Mouse (Mus musculus) lung, embryonic 15.5 days (tissue): ENCODE data around the gene Ddx47. TPM values are rescaled to one million over a fixed set of nuclear protein-coding genes. Genes with fewer than 3 reads are reported as not detected.
A peak's percentile ranks its signal among the peaks of the same experiment; 100 is the strongest.

ENCODE experiments used
- ATAC-seq: fragments of 200-750 bp; cut with Nextera tagmentation; 2 replicates; pipeline ENCODE4 v1.8.0; 2017; ENCODE audit warnings: moderate number of reproducible peaks, borderline replicate concordance; ENCODE audit not compliant: low FRiP score, low TSS enrichment; ENCODE audit errors: extremely low read depth
- H3K27ac ChIP-seq: fragments of 300-500 bp; sonication (generic); 2 replicates; pipeline ENCODE4 v1.5.1; 2015; ENCODE audit warnings: moderate library complexity, mild to moderate bottlenecking, inconsistent platforms
- H3K27me3 ChIP-seq: fragments of 300-500 bp; sonication (generic); 2 replicates; pipeline ENCODE4 v1.6.1; 2015; ENCODE audit warnings: inconsistent platforms
- H3K36me3 ChIP-seq: fragments of 300-500 bp; sonication (generic); 2 replicates; pipeline ENCODE4 v1.6.1; 2015; ENCODE audit warnings: inconsistent platforms
- H3K4me1 ChIP-seq: fragments of 300-500 bp; sonication (generic); 2 replicates; pipeline ENCODE4 v1.6.1; 2015; ENCODE audit warnings: inconsistent platforms
- H3K4me2 ChIP-seq: fragments of 300-500 bp; sonication (generic); 2 replicates; pipeline ENCODE4 v1.6.1; 2015; ENCODE audit warnings: inconsistent platforms, mild to moderate bottlenecking, moderate library complexity
- H3K4me3 ChIP-seq: fragments of 300-500 bp; sonication (generic); 2 replicates; pipeline ENCODE4 v1.5.1; 2015; ENCODE audit warnings: mild to moderate bottlenecking, inconsistent platforms
- H3K9ac ChIP-seq: fragments of 300-500 bp; sonication (generic); 2 replicates; pipeline ENCODE4 v1.6.1; 2015; ENCODE audit warnings: inconsistent platforms
- H3K9me3 ChIP-seq: fragments of 300-500 bp; sonication (generic); 2 replicates; pipeline ENCODE4 v1.6.1; 2016; ENCODE audit warnings: inconsistent platforms
- WGBS: fragments of 180-500 bp; shearing (Covaris S2); methylation state at CpG from one replicate; pipeline ENCODE4 v1.1.7; 2015; 5-methylcytosine and 5-hydroxymethylcytosine counted together
- polyA plus RNA-seq: library from polyadenylated mRNA; unstranded; fragments of >200 nt; fragmentation: Nextera tagmentation; extraction: Ambion mirVana; gene quantifications from 2 replicates; pipeline ENCODE4 v1.2.1, GENCODE M21; 2015

The Ddx47 gene
- polyA plus RNA-seq: 123 and 125 TPM in 2 replicates

GRCm38 (mm10) chr6:135011048-135011733 is at the start of gene Ddx47:
Gene Ddx47 (plus strand): TSS chr6:135011612.
- no peaks in the 10 kb centered on the region for H3K27me3 ChIP-seq
- H3K27ac ChIP-seq: peak within 1 kb of the TSS; percentile 34; the same call in 1 of the 2 replicates

GRCm38 (mm10) chr6:134961858-134962517 is 49.4 kb upstream of the Ddx47 start:
- H3K36me3 ChIP-seq: no peaks in the 10 kb centered on the region
- H3K27ac ChIP-seq: no peak overlapping the region
- ATAC-seq: no peak
- H3K27me3 ChIP-seq: no peaks in the 10 kb centered on the region
- H3K4me2 ChIP-seq: no peak overlapping the region
- 34% methylated on average over 9 of the region's 9 CpGs for WGBS
- no peaks in the 10 kb centered on the region for H3K4me1 ChIP-seq
- H3K9ac ChIP-seq: no peak overlapping the region
- no peaks in the 10 kb centered on the region for H3K9me3 ChIP-seq
- H3K4me3 ChIP-seq: no peak overlapping the region

More at GRCm38 (mm10) chr6:135011048-135011733, at the start of gene Ddx47:
- peak within 1 kb of the TSS; percentile 78 for H3K9ac ChIP-seq
- peaks cover 10% of the 10 kb centered on the region; the same call in 1 of the 2 replicates for H3K4me1 ChIP-seq
- no peaks in the 10 kb centered on the region for H3K9me3 ChIP-seq
- WGBS: 1% methylated on average over 19 of the region's 19 CpGs
- peak within 1 kb of the TSS; percentile 79 for H3K4me3 ChIP-seq
- peak; percentile 93; the same call in 1 of the 2 replicates for ATAC-seq
- peaks cover 30% of the 10 kb centered on the region for H3K36me3 ChIP-seq
- peak within 1 kb of the TSS; percentile 66 for H3K4me2 ChIP-seq

GRCm38 (mm10) chr6:134962518-134962893 is 48.9 kb upstream of the Ddx47 start:
- no peak for ATAC-seq
- Histone ChIP-seq H3K36me3 (no peaks in the 10 kb centered on the region), H3K9ac (no peak overlapping the region), H3K27ac (no peak overlapping the region), H3K4me2 (no peak overlapping the region), H3K27me3 (no peaks in the 10 kb centered on the region), H3K4me1 (no peaks in the 10 kb centered on the region), H3K4me3 (no peak overlapping the region), H3K9me3 (no peaks in the 10 kb centered on the region)
- WGBS: 76% methylated on average over 5 of the region's 5 CpGs

GRCm38 (mm10) chr6:134963910-134964309 is 47.5 kb upstream of the Ddx47 start:
- no peak overlapping the region for H3K9ac ChIP-seq
- H3K4me2 ChIP-seq: no peak overlapping the region
- H3K4me1 ChIP-seq: no peaks in the 10 kb centered on the region
- H3K27ac ChIP-seq: no peak overlapping the region
- no peaks in the 10 kb centered on the region for H3K27me3 ChIP-seq
- 71% methylated on average over 2 of the region's 2 CpGs for WGBS
- H3K36me3 ChIP-seq: no peaks in the 10 kb centered on the region
- no peak for ATAC-seq
- no peaks in the 10 kb centered on the region for H3K9me3 ChIP-seq
- H3K4me3 ChIP-seq: no peak overlapping the region

- Histone ChIP-seq H3K27me3 (no peaks in the 10 kb centered on the region), H3K4me1 (no peaks in the 10 kb centered on the region), H3K9me3 (no peaks in the 10 kb centered on the region), H3K27ac (no peak overlapping the region), H3K9ac (no peak overlapping the region), H3K4me2 (no peak overlapping the region), H3K36me3 (no peaks in the 10 kb centered on the region), H3K4me3 (no peak overlapping the region)
- WGBS: 77% methylated on average over 5 of the region's 5 CpGs
- ATAC-seq: no peak
Measured at GRCm38 (mm10) chr6:134966681-134967080, 44.7 kb upstream of the Ddx47 start.

GRCm38 (mm10) chr6:134968326-134968725 is 43.1 kb upstream of the Ddx47 start:
- H3K36me3 ChIP-seq: no peaks in the 10 kb centered on the region
- no peak overlapping the region for H3K27ac ChIP-seq
- no peaks in the 10 kb centered on the region for H3K27me3 ChIP-seq
- no peak overlapping the region for H3K9ac ChIP-seq
- H3K4me3 ChIP-seq: no peak overlapping the region
- H3K4me2 ChIP-seq: no peak overlapping the region
- WGBS: 30% methylated on average over 1 of the region's 1 CpGs
- H3K9me3 ChIP-seq: no peaks in the 10 kb centered on the region
- no peaks in the 10 kb centered on the region for H3K4me1 ChIP-seq
- no peak for ATAC-seq

GRCm38 (mm10) chr6:134969498-134969897 is 41.9 kb upstream of the Ddx47 start:
- H3K9me3 ChIP-seq: no peaks in the 10 kb centered on the region
- H3K27me3 ChIP-seq: no peaks in the 10 kb centered on the region
- no peaks in the 10 kb centered on the region for H3K36me3 ChIP-seq
- ATAC-seq: no peak
- no peak overlapping the region for H3K27ac ChIP-seq
- no peak overlapping the region for H3K4me3 ChIP-seq
- no peak overlapping the region for H3K9ac ChIP-seq
- no peak overlapping the region for H3K4me2 ChIP-seq
- 87% methylated on average over 2 of the region's 2 CpGs for WGBS
- H3K4me1 ChIP-seq: no peaks in the 10 kb centered on the region

- Histone ChIP-seq H3K4me3 (no peak overlapping the region), H3K36me3 (no peaks in the 10 kb centered on the region), H3K9me3 (no peaks in the 10 kb centered on the region), H3K4me2 (no peak overlapping the region), H3K27ac (no peak overlapping the region), H3K27me3 (no peaks in the 10 kb centered on the region), H3K4me1 (no peaks in the 10 kb centered on the region), H3K9ac (no peak overlapping the region)
- ATAC-seq: no peak
- 44% methylated on average over 4 of the region's 4 CpGs for WGBS
Measured at GRCm38 (mm10) chr6:134972096-134972495, 39.3 kb upstream of the Ddx47 start.

- WGBS: 25% methylated on average over 6 of the region's 6 CpGs
Measured at GRCm38 (mm10) chr6:134976628-134977027, 34.8 kb upstream of the Ddx47 start.

GRCm38 (mm10) chr6:134981231-134982062 is 30.0 kb upstream of the Ddx47 start, which contains the start of gene Apold1:
Gene Apold1 (plus strand): TSS chr6:134981718.
- H3K9me3 ChIP-seq: no peaks in the 10 kb centered on the region
- ATAC-seq: no peak; the same call in 1 of the 2 replicates

More at GRCm38 (mm10) chr6:134976628-134977027, 34.8 kb upstream of the Ddx47 start:
- no peak overlapping the region for H3K27ac ChIP-seq
- H3K4me1 ChIP-seq: peaks cover 7% of the 10 kb centered on the region; the same call in 1 of the 2 replicates
- H3K36me3 ChIP-seq: no peaks in the 10 kb centered on the region
- H3K9ac ChIP-seq: no peak overlapping the region
- H3K9me3 ChIP-seq: no peaks in the 10 kb centered on the region
- H3K4me2 ChIP-seq: no peak overlapping the region
- no peak overlapping the region for H3K4me3 ChIP-seq
- no peaks in the 10 kb centered on the region for H3K27me3 ChIP-seq
- no peak for ATAC-seq

GRCm38 (mm10) chr6:134983529-134984370 is 27.7 kb upstream of the Ddx47 start:
- Histone ChIP-seq H3K27me3 (no peaks in the 10 kb centered on the region), H3K27ac (no peak overlapping the region), H3K9ac (peak overlapping the region; percentile 52), H3K4me2 (peak overlapping the region; percentile 93), H3K4me3 (peak overlapping the region; percentile 55), H3K9me3 (no peaks in the 10 kb centered on the region), H3K4me1 (peaks cover 13% of the 10 kb centered on the region; the same call in 1 of the 2 replicates), H3K36me3 (no peaks in the 10 kb centered on the region)
- 3% methylated on average over 62 of the region's 62 CpGs for WGBS
- ATAC-seq: peak; percentile 82

More at GRCm38 (mm10) chr6:134981231-134982062, 30.0 kb upstream of the Ddx47 start, which contains the start of gene Apold1:
- H3K27me3 ChIP-seq: no peaks in the 10 kb centered on the region
- 47% methylated on average over 22 of the region's 22 CpGs for WGBS
- no peak within 1 kb of the TSS for H3K27ac ChIP-seq
- H3K4me3 ChIP-seq: peak within 1 kb of the TSS; percentile 16; the same call in 1 of the 2 replicates
- H3K4me1 ChIP-seq: peaks cover 13% of the 10 kb centered on the region; the same call in 1 of the 2 replicates
- no peaks in the 10 kb centered on the region for H3K36me3 ChIP-seq
- H3K9ac ChIP-seq: no peak within 1 kb of the TSS
- H3K4me2 ChIP-seq: peak within 1 kb of the TSS; percentile 34
